Mouse (Mus musculus) c-Kit-positive CD71-positive TER-119-positive erythroid progenitor cells, embryonic 14.5 days (primary cell): Measurements from ENCODE around the gene BC035947.
"Not testable (repeated sequence)": the region's sequence is repeated elsewhere in the genome, so short reads cannot be mapped to it uniquely, and the experiment has no call there.

Source experiments
- DNase-seq: peaks from one replicate; pipeline ENCODE4 v3.0.0-alpha.2; 2013; ENCODE audit warnings: low spot score

The BC035947 gene

DNA sequence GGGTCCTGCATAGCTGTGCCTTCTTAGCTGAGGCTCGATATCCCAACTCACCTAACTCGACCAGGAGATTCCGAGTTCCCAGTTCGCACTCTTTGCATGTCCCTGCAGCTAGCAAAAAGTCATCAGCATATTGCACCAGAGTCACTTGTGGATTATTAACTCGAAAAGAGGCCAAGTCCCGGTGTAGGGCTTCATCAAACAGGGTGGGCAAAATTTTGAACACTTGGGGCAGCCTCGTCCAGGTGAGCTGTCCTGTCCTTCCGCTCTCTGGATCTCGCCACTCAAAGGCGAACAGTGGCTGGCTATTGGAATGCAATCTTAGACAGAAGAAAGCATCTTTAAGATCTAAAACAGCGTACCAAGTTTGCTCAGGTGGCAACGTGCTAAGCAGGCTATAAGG lies 10.1 kb downstream of the BC035947 start:
- not testable (repeated sequence) for DNase-seq

DNA sequence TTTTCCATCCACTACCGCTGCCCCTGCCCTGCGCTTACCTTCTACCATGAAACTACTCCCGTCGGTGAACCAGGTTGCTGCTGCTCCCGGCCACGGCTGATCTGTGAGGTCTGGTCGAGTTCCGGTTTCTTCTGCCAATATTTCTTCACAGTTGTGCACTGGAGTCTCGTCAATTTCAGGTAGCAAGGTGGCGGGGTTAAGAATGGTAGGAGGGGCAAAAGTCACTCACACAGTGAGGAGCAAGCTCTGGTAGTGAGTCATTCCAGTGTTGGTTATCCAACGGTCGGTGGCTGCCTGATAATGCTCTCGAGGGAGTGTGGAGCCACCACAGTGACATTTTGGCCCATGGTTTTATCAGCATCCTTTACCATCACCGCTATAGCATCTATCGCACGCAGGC lies 10.9 kb downstream of the BC035947 start:
- DNase-seq, result no peak

GRCm38 (mm10) chr1:78490143-78490542 lies 21.8 kb downstream of the BC035947 start:
- DNase-seq, result no peak

DNA sequence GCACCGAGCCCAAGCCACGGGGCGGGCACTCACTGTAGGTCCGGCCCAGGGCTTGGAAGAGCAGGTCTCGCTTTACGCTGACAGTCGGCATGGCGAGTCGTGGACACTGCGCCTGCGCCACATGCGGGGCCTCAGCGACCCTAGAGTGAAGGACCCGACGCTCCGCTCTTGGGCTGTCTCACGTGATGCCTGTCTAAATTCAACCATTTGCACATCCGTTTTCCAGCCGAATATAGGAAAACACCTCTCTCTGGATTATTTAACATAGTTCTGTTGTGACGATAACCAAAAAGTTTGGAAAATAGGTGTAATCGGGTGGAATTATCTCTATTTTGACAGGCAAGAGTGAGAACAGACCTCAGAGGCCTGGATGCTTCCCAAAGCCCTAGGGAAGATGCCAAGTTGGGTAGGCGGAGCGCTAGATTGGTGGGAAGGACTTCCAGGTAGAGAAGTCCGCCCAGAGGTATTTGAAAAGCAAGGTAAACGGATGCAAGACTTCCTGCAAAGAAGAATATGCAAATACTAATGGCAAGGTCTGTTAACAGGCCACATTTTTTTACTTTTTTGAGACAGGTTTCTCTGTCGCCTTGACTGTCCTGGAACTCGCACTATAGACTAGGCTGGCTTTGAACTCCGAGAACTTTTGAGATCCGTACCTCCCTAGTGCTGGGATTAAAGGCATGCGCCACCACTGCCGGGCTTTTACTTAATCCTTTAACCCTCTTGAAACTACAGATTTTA lies 23.0 kb downstream of the BC035947 start, which contains the start of gene Farsb:
TSS of gene Farsb (minus strand) at position 146 of the 741 bp plus-strand sequence.
- peak; percentile 89 for DNase-seq

GRCm38 (mm10) chr1:78488427-78488751 lies 23.6 kb downstream of the BC035947 start:
- DNase-seq, result no peak

GRCm38 (mm10) chr1:78484361-78484760 lies 27.6 kb downstream of the BC035947 start:
- no peak for DNase-seq

DNA sequence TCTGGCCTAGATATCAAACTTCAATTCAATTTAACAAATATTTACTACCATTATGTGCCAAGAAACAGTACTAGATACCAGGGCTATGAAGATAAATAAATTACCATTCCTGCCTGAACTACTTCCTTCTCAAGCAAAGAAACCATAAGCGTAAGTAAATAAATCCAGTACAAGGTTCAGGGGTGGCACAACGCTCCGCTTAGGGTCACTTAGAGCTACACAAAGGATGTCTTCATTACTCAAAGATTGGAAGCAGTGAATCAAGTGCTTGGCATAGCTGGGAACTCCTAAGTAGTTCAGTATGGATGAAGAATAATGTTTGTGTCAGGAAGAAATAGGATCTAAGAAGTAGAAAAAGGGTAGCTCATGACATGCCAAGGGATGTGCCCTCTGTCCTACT lies 28.5 kb downstream of the BC035947 start:
- DNase-seq, result no peak

- DNase-seq, result no peak
Observed at GRCm38 (mm10) chr1:78472441-78472840, 39.5 kb downstream of the BC035947 start.

DNA sequence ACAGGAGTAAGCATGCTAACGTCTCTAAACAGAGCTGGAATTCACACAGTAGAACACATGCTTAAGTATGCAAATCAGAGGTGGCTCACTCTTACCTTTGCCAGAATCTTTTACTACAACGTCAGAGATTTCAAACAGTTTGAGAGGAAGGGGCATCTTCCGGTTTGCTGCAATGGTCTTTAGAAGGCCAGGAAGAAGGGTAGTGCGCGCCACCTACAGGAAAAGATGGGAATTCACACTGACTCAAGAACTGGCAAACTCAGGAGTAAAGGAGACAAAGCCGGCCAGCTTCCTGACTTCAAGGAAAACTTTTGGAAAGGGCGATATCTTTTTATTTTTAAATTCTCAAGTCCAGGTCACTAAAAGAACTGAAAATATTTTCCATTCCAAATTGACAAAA lies 57.3 kb downstream of the BC035947 start:
- peak; percentile 9 for DNase-seq

DNA sequence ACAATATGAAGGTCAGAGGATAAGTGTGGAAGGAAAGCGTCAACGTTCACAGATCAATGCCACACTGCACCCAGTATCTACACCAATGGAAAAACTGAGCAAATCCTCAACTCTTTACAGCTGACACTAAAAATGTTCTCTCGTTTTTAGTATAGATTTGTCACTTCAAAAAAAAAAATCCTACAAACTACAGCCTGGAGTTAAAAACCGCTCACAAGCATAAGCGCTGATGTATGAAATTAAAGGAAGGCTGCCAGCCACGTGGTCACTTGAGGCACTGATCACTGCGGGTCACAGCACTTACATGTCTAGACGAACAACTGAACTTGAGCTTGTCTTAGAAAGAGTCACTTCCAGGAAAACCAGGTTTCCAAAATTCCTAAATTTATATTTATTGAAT lies 58.1 kb downstream of the BC035947 start:
- DNase-seq, result no peak

DNA sequence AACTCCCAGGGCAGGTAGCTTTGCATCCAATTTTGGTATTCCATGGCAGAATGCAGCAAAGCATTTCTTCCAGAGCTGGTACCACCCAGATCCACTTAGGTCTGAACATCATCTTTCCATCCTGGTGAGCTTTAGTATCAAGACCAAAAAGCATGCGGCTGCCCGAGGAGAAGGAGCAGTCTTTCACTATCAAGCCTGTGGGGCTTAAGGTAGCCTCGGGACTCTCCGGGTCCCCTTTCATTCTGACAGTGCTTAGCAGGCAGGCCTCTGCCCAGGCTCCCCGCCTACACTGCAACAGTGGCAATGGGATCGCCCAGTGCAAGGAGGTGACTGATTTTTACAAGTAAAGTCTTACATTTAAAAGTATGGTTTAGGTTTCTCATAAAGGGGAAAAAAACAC lies 59.4 kb downstream of the BC035947 start:
- DNase-seq, result no peak

- no peak for DNase-seq
Observed at GRCm38 (mm10) chr1:78451070-78451854, 60.7 kb downstream of the BC035947 start.

- no peak for DNase-seq
Observed at GRCm38 (mm10) chr1:78448091-78448490, 63.9 kb downstream of the BC035947 start.
